Mouse (Mus musculus) intestine, embryonic 15.5 days (tissue): ENCODE measurements around the gene Exoc3l. TPM values are rescaled to one million over a fixed set of nuclear protein-coding genes. Genes with fewer than 3 reads are reported as not detected.
A peak's percentile ranks its signal among the peaks of the same experiment; 100 is the strongest.

Source experiments
- ATAC-seq: fragments of 200-750 bp; cut with Nextera tagmentation; 2 replicates; pipeline ENCODE4 v1.8.0; 2017; ENCODE audit warnings: moderate TSS enrichment, moderate library complexity
- H3K27ac ChIP-seq: fragments of 300-500 bp; sonication (generic); 2 replicates; pipeline ENCODE4 v1.5.1; 2015; ENCODE audit warnings: mild to moderate bottlenecking, inconsistent platforms
- H3K27me3 ChIP-seq: fragments of 300-500 bp; sonication (generic); replicated peaks from 2 replicates; pipeline ENCODE4 v1.6.1; 2015; ENCODE audit warnings: inconsistent platforms
- H3K36me3 ChIP-seq: fragments of 300-500 bp; sonication (generic); 2 replicates; pipeline ENCODE4 v1.6.1; 2015; ENCODE audit warnings: inconsistent platforms
- H3K4me1 ChIP-seq: fragments of 300-500 bp; sonication (generic); replicated peaks from 2 replicates; pipeline ENCODE4 v1.6.1; 2015; ENCODE audit warnings: inconsistent platforms
- H3K4me2 ChIP-seq: fragments of 300-500 bp; sonication (generic); replicated peaks from 2 replicates; pipeline ENCODE4 v1.6.1; 2015; ENCODE audit warnings: mild to moderate bottlenecking, inconsistent platforms
- H3K4me3 ChIP-seq: fragments of 300-500 bp; sonication (generic); replicated peaks from 2 replicates; pipeline ENCODE4 v1.5.1; 2015; ENCODE audit warnings: inconsistent platforms
- H3K9ac ChIP-seq: fragments of 300-500 bp; sonication (generic); 2 replicates; pipeline ENCODE4 v1.6.1; 2015; ENCODE audit warnings: inconsistent platforms
- H3K9me3 ChIP-seq: fragments of 300-500 bp; sonication (generic); 2 replicates; pipeline ENCODE4 v1.6.1; 2016; ENCODE audit warnings: inconsistent platforms
- WGBS: fragments of 180-500 bp; shearing (Covaris S2); methylation state at CpG from one replicate; pipeline ENCODE4 v1.1.7; 2015; 5-methylcytosine and 5-hydroxymethylcytosine counted together
- polyA plus RNA-seq: library from polyadenylated mRNA; unstranded; fragments of >200 nt; fragmentation: Nextera tagmentation; extraction: Ambion mirVana; gene quantifications from 2 replicates; pipeline ENCODE4 v1.2.1, GENCODE M21; 2015

Gene Exoc3l
- polyA plus RNA-seq, 1 experiment from 2014 or later = 8.7 TPM

DNA sequence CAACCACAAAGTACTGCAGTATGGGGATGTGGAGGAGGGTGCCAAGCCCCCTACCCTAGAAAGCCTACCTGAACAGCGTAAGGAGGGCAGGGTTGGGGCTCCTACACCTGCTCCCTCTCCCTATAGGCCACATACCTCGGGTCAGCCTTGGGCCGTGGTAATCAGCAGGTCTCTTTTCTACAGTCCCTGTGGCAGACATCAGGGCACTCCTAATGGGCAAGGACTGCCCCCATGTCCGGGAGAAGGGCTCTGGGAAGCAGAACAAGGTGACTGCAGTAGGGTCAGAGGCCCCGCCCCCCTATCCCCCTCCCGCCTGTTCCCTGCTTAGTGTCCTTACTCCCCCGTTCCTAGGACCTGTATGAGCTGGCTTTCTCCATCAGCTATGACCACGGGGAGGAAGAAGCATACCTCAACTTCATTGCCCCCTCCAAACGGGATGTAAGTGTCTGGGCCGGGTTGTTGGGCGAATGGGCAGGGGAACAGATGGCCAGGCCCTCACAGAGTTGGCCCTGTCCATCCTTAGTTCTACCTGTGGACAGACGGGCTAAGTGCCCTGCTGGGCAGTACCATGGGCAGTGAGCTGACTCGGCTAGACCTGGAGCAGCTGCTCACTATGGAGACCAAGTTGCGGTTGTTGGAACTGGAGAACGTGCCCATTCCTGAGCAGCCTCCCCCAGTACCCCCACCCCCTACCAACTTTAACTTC is 13.4 kb upstream of the Exoc3l start:
- peaks cover 35% of the 10 kb centered on the region for H3K36me3 ChIP-seq
- H3K4me2 ChIP-seq = no peak overlapping the region
- no peaks in the 10 kb centered on the region for H3K9me3 ChIP-seq
- H3K27me3 ChIP-seq = no peaks in the 10 kb centered on the region
- no peak overlapping the region for H3K27ac ChIP-seq
- H3K9ac ChIP-seq = no peak overlapping the region
- no peak for ATAC-seq
- peaks cover 18% of the 10 kb centered on the region for H3K4me1 ChIP-seq
- 83% methylated on average over 15 of the region's 15 CpGs for WGBS
- H3K4me3 ChIP-seq = no peak overlapping the region

DNA sequence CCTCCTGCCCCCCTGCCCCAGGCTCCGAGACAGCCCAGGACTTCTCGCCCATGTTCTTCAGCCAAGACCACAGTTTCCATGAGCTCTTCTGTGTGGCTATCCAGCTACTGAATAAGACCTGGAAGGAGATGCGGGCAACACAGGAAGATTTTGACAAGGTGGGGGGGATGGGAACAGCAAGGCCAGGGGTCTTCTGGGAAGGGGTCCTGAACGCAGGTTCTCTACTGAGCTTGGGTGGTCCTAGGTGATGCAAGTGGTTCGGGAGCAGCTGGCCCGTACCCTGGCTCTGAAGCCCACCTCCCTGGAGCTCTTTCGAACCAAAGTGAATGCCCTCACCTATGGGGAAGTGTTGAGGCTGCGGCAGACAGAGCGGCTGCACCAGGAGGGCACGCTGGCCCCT is 12.5 kb upstream of the Exoc3l start:
- no peak overlapping the region for H3K4me3 ChIP-seq
- H3K9me3 ChIP-seq = no peaks in the 10 kb centered on the region
- no peak overlapping the region for H3K4me2 ChIP-seq
- ATAC-seq = no peak
- no peak overlapping the region for H3K27ac ChIP-seq
- peaks cover 23% of the 10 kb centered on the region for H3K4me1 ChIP-seq
- 94% methylated on average over 10 of the region's 10 CpGs for WGBS
- peaks cover 29% of the 10 kb centered on the region for H3K36me3 ChIP-seq
- no peak overlapping the region for H3K9ac ChIP-seq
- H3K27me3 ChIP-seq = no peaks in the 10 kb centered on the region

- Histone ChIP-seq H3K27ac (no peak overlapping the region), H3K36me3 (peaks cover 30% of the 10 kb centered on the region), H3K27me3 (no peaks in the 10 kb centered on the region), H3K4me2 (no peak overlapping the region), H3K9ac (no peak overlapping the region), H3K9me3 (no peaks in the 10 kb centered on the region), H3K4me3 (no peak overlapping the region), H3K4me1 (peaks cover 23% of the 10 kb centered on the region)
- WGBS = 91% methylated on average over 13 of the region's 13 CpGs
- ATAC-seq = no peak
These were observed 11.8 kb upstream of the Exoc3l start for GRCm38 (mm10) chr8:105307670-105308069.

GRCm38 (mm10) chr8:105306146-105306691 is 10.3 kb upstream of the Exoc3l start:
- WGBS = 34% methylated on average over 5 of the region's 5 CpGs
- ATAC-seq = peak; percentile 16
- Histone ChIP-seq H3K9ac (peak overlapping the region; percentile 55), H3K36me3 (peaks cover 36% of the 10 kb centered on the region), H3K9me3 (no peaks in the 10 kb centered on the region), H3K4me3 (peak overlapping the region; percentile 42), H3K4me1 (peaks cover 23% of the 10 kb centered on the region), H3K4me2 (peak overlapping the region; percentile 66), H3K27me3 (no peaks in the 10 kb centered on the region), H3K27ac (no peak overlapping the region)

- peaks cover 23% of the 10 kb centered on the region for H3K4me1 ChIP-seq
- no peaks in the 10 kb centered on the region for H3K9me3 ChIP-seq
- H3K4me3 ChIP-seq = peak within 1 kb of the TSS; percentile 42
- peaks cover 42% of the 10 kb centered on the region for H3K36me3 ChIP-seq
- WGBS = 6% methylated on average over 30 of the region's 30 CpGs
- ATAC-seq = peak; percentile 96
- H3K27me3 ChIP-seq = no peaks in the 10 kb centered on the region
- peak within 1 kb of the TSS; percentile 86 for H3K27ac ChIP-seq
- peak within 1 kb of the TSS; percentile 66 for H3K4me2 ChIP-seq
- peak within 1 kb of the TSS; percentile 55 for H3K9ac ChIP-seq
These were observed 9.6 kb upstream of the Exoc3l start, which contains the start of gene Elmo3 for GRCm38 (mm10) chr8:105305211-105306145. Gene Elmo3, plus strand, starts transcription at chr8:105305601.

DNA sequence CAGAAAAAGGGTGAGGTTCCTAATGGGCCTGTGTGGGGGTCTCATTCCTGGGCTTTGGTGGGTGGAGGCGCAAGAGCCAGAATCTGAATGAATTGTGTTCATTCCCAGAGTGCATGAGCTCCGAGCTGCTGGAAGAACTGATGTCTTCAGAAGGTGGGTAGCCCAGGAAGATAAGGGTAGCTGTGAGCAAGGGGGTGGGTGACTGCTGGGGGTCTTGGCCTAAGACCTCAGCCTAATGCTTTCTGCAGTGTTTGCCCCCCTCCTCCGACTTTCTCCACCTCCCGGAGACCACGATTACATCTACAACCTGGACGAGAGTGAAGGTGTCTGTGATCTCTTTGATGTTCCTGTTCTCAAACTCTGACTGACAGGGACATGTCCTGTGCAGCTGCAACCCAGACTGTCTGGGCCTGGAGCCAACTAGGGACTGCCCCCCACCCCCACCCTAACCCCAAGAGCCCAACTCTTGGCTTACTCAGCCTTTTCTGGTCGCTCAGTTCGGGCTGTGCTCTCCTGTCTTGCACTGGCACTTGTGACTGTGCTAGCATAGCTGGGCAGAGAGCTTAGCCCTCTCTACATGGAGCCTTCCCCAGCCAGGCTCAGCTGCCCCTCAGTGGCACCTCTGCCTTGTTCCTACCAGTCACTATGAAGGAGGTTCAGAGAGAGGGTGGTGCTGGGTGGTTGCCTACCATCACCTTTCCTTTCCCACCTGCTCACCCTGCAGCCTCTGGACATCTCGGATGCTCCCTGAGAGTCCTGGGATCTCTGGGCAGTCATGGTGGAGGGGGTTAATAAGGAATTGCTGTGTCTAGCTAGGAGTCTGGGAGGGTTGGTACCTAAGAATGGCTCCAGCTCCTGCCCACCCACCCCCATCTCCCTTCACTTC is 8.7 kb upstream of the Exoc3l start:
- H3K9ac ChIP-seq = no peak overlapping the region
- ATAC-seq = peak; percentile 3; the same call in 1 of the 2 replicates
- H3K27me3 ChIP-seq = no peaks in the 10 kb centered on the region
- H3K27ac ChIP-seq = peak overlapping the region; percentile 67
- H3K36me3 ChIP-seq = peaks cover 49% of the 10 kb centered on the region
- H3K4me1 ChIP-seq = peaks cover 27% of the 10 kb centered on the region
- no peaks in the 10 kb centered on the region for H3K9me3 ChIP-seq
- H3K4me3 ChIP-seq = no peak overlapping the region; the same call in 1 of the 2 replicates
- 64% methylated on average over 9 of the region's 9 CpGs for WGBS
- peak overlapping the region; percentile 66 for H3K4me2 ChIP-seq

- WGBS = 76% methylated on average over 9 of the region's 9 CpGs
- H3K27ac ChIP-seq = peak overlapping the region; percentile 23; the same call in 1 of the 2 replicates
These were observed 8.0 kb upstream of the Exoc3l start for GRCm38 (mm10) chr8:105303874-105304273.

GRCm38 (mm10) chr8:105303396-105303795 is 7.5 kb upstream of the Exoc3l start:
- Histone ChIP-seq H3K9ac (no peak overlapping the region), H3K27ac (no peak overlapping the region), H3K9me3 (no peaks in the 10 kb centered on the region), H3K27me3 (no peaks in the 10 kb centered on the region), H3K36me3 (peaks cover 46% of the 10 kb centered on the region), H3K4me3 (no peak overlapping the region), H3K4me2 (no peak overlapping the region), H3K4me1 (peaks cover 34% of the 10 kb centered on the region)
- WGBS = 84% methylated on average over 8 of the region's 8 CpGs
- no peak for ATAC-seq

More at GRCm38 (mm10) chr8:105303874-105304273, 8.0 kb upstream of the Exoc3l start:
- no peaks in the 10 kb centered on the region for H3K27me3 ChIP-seq
- H3K9ac ChIP-seq = no peak overlapping the region
- H3K9me3 ChIP-seq = no peaks in the 10 kb centered on the region
- H3K4me3 ChIP-seq = no peak overlapping the region
- no peak overlapping the region for H3K4me2 ChIP-seq
- ATAC-seq = no peak
- H3K4me1 ChIP-seq = peaks cover 29% of the 10 kb centered on the region
- peaks cover 49% of the 10 kb centered on the region for H3K36me3 ChIP-seq

DNA sequence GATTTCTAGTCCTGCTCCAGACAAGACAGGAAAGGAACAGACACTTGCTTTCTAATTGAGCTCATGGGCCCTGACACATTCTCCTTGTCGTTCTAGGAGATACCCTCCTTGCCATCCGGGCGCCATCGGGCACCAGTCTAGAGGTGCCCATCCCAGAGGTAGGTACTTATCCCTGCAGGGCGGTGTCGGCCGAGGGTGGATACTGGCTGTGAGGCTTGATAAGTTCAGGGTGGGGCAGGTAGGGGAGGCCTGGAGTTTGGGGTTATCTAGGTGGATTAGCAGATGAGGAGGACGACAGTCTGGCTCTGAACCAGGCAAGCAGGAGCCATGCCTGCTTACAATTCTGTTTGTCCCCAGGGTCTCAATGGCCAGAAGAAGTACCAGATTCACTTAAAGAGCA is 4.1 kb upstream of the Exoc3l start:
- Histone ChIP-seq H3K9me3 (no peaks in the 10 kb centered on the region), H3K36me3 (peaks cover 35% of the 10 kb centered on the region), H3K27me3 (no peaks in the 10 kb centered on the region), H3K4me1 (peaks cover 25% of the 10 kb centered on the region), H3K27ac (no peak overlapping the region), H3K4me3 (no peak overlapping the region), H3K4me2 (no peak overlapping the region), H3K9ac (no peak overlapping the region)
- 88% methylated on average over 8 of the region's 8 CpGs for WGBS
- peak; percentile 15; the same call in 1 of the 2 replicates for ATAC-seq

DNA sequence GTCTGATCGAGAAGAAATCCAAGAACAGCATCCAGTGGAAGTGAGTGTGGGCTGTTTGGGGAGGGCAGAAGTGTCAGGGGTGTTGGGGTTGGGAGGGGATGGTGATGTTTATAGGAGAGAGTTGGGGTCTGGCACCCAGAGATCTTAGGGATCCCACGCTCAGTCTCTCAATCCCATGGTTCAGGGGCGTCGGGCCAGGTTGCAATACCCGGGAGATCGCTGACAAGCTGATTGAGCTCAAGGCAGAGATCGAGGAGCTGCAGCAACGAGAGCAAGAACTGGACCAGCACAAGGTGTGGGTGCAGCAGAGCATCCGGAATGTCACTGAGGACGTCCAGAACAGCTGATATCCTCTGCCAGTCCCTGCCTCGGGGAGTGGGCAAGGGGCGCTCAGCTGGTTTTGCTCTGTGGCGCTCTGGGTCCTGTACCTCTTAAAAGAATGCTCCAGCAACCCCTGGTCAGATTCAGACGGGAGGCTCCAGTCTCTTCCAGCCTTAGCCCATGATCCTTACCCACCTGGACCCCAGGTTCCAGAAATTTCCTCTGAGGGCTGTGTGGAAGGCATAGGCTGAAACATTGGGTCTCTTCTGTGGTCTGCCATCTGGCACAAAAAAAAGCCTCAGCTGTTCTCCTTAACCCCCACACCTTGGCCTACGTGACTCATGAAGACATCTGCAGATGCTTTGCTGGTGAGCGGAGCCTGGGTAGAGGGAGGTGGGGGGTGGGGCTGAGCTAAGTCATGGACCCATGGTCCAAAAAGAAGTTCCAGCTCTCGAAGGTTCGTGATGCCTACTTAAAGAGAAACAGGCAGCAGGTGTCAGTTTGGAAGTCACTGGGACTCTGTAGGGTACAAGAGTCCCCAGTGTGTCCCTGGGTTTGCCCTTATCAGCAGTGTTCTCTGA is 2.7 kb upstream of the Exoc3l start:
- Histone ChIP-seq H3K27me3 (no peaks in the 10 kb centered on the region), H3K36me3 (peaks cover 29% of the 10 kb centered on the region), H3K4me2 (peak overlapping the region; percentile 85), H3K9me3 (no peaks in the 10 kb centered on the region), H3K4me1 (peaks cover 13% of the 10 kb centered on the region), H3K9ac (peak overlapping the region; percentile 85), H3K27ac (no peak overlapping the region), H3K4me3 (peak overlapping the region; percentile 92)
- no peak for ATAC-seq
- WGBS = 52% methylated on average over 18 of the region's 18 CpGs
